Comparison of ENCODE assay signal across 11 mouse cellular contexts in genomic region chr7:128581864-128582484, GRCm38 (mm10). TPM values are rescaled to one million over a fixed set of nuclear protein-coding genes. Genes with fewer than 3 reads are reported as not detected.
A peak's percentile ranks its signal among the peaks of the same experiment; 100 is the strongest.
DNase-seq lines count a peak whose midpoint lies in the region; ATAC-seq and TF ChIP-seq lines count a peak whose summit lies in the region.
"Had no signal": no experiment of that assay in that cellular context is flagged by ENCODE, and none has a peak within 500 bp of the region (broad histone marks: within the 10 kb centered on the region; RNA-seq: fewer than 3 reads in every experiment).

No protein-coding gene starts in this region.

- H3K4me2 ChIP-seq in midbrain, embryonic 13.5 days (replicated peaks): no peak overlapping the region
- H3K4me2 ChIP-seq in midbrain, embryonic 11.5 days: no peak overlapping the region
- no peak overlapping the region for H3K4me2 ChIP-seq in neural tube, embryonic 14.5 days (ENCODE audit: low read depth, low read length)
- H3K4me2 ChIP-seq: intestine, embryonic 15.5 days had no signal

- no peak overlapping the region for H3K9ac ChIP-seq in heart, adult 2 months (ENCODE audit: low read depth, low read length)
- H3K9ac ChIP-seq in midbrain, embryonic 13.5 days (replicated peaks): no peak overlapping the region
- no peak overlapping the region for H3K9ac ChIP-seq in midbrain, embryonic 11.5 days (ENCODE audit: low read length)
- H3K9ac ChIP-seq in neural tube, embryonic 14.5 days (replicated peaks; ENCODE audit: low read depth, low read length): no peak overlapping the region
- H3K9ac ChIP-seq: intestine, embryonic 15.5 days had no signal

- H3K27me3 ChIP-seq in heart, embryonic 10.5 days (ENCODE audit: insufficient read depth, poor library complexity, severe bottlenecking): no peaks in the 10 kb centered on the region
- no peaks in the 10 kb centered on the region for H3K27me3 ChIP-seq in heart, adult 2 months (ENCODE audit: control insufficient read depth, insufficient read depth, low read length)
- H3K27me3 ChIP-seq in midbrain, embryonic 13.5 days: no peaks in the 10 kb centered on the region
- no peaks in the 10 kb centered on the region for H3K27me3 ChIP-seq in midbrain, embryonic 11.5 days (ENCODE audit: control insufficient read depth, insufficient read depth, low read length)
- H3K27me3 ChIP-seq in neural tube, embryonic 14.5 days (ENCODE audit: control insufficient read depth, insufficient read depth, low read length): no peaks in the 10 kb centered on the region
- H3K27me3 ChIP-seq: intestine, embryonic 15.5 days had no signal

- no peaks in the 10 kb centered on the region for H3K9me3 ChIP-seq in heart, embryonic 10.5 days
- H3K9me3 ChIP-seq in midbrain, embryonic 13.5 days: no peaks in the 10 kb centered on the region
- H3K9me3 ChIP-seq in midbrain, embryonic 11.5 days (ENCODE audit: control insufficient read depth, low read length): no peaks in the 10 kb centered on the region
- H3K9me3 ChIP-seq in neural tube, embryonic 14.5 days (ENCODE audit: control insufficient read depth, low read length): no peaks in the 10 kb centered on the region
- H3K9me3 ChIP-seq: intestine, embryonic 15.5 days had no signal

- DNase-seq in heart, embryonic 10.5 days (ENCODE audit: low spot score): no peak
- DNase-seq in heart, adult 2 months: no peak
- DNase-seq in midbrain, embryonic 11.5 days (ENCODE audit: low spot score, missing footprints): no peak
- DNase-seq in gastrocnemius, postnatal 14 days: no peak
- DNase-seq in adrenal gland, adult 18-20 months (ENCODE audit: low spot score in 2 of 2): no peak

- no peak for TF ChIP-seq POLR2A in heart, adult 2 months (IDR thresholded peaks at IDR 0.05; ENCODE audit: insufficient read depth, low read depth, low read length)

- peak; percentile 34; the same call in 1 of the 2 replicates for ATAC-seq in midbrain, embryonic 13.5 days
- no peak for ATAC-seq in midbrain, embryonic 11.5 days (ENCODE audit: low FRiP score)
- ATAC-seq in granulocyte monocyte progenitor cell, adult 5-6 weeks (replicated peaks; ENCODE audit: poor library complexity, severe bottlenecking): peak; percentile 70
- no peak for ATAC-seq in neural tube, embryonic 14.5 days (ENCODE audit: low read depth)
- ATAC-seq: activated CD4-positive, CD25-positive, alpha-beta regulatory T cell, adult 4 months; intestine, embryonic 15.5 days had no signal

- intact Hi-C loops in heart, adult 2 months (cut with DNase I): no loop called here
- intact Hi-C loops in gastrocnemius, postnatal 14 days (cut with DNase I; ENCODE audit: low total_unique reads): no loop called here

- no peaks in the 10 kb centered on the region for H3K79me2 ChIP-seq in heart, adult 2 months (replicated peaks; ENCODE audit: control insufficient read depth, insufficient read depth, low read length)

- H3K36me3 ChIP-seq in heart, embryonic 10.5 days: no peaks in the 10 kb centered on the region
- no peaks in the 10 kb centered on the region for H3K36me3 ChIP-seq in heart, adult 2 months (ENCODE audit: control insufficient read depth, insufficient read depth, low read length)
- H3K36me3 ChIP-seq in midbrain, embryonic 13.5 days: no peaks in the 10 kb centered on the region
- no peaks in the 10 kb centered on the region for H3K36me3 ChIP-seq in midbrain, embryonic 11.5 days (ENCODE audit: control insufficient read depth, insufficient read depth, low read length)
- no peaks in the 10 kb centered on the region for H3K36me3 ChIP-seq in neural tube, embryonic 14.5 days (ENCODE audit: control insufficient read depth, insufficient read depth, low read length)
- H3K36me3 ChIP-seq: intestine, embryonic 15.5 days had no signal

- 67% methylated on average over 15 of the region's 15 CpGs for WGBS in heart, embryonic 10.5 days
- 40% methylated on average over 15 of the region's 15 CpGs for WGBS in heart, adult 2 months
- 76% methylated on average over 15 of the region's 15 CpGs for WGBS in midbrain, embryonic 13.5 days
- 92% methylated on average over 13 of the region's 15 CpGs for WGBS in midbrain, embryonic 11.5 days
- 75% methylated on average over 15 of the region's 15 CpGs for WGBS in neural tube, embryonic 14.5 days

- no peak for TF ChIP-seq EP300 in heart, adult 2 months (IDR thresholded peaks at IDR 0.05; ENCODE audit: insufficient read depth, low read depth, low read length)

- peak overlapping the region; percentile 9; the same call in 1 of the 2 replicates for H3K4me3 ChIP-seq in heart, embryonic 10.5 days
- no peak overlapping the region for H3K4me3 ChIP-seq in heart, adult 2 months
- H3K4me3 ChIP-seq in midbrain, embryonic 13.5 days (replicated peaks): no peak overlapping the region
- H3K4me3 ChIP-seq in midbrain, embryonic 11.5 days (ENCODE audit: low read depth, low read length): no peak overlapping the region
- H3K4me3 ChIP-seq in neural tube, embryonic 14.5 days (ENCODE audit: low read depth, low read length): no peak overlapping the region
- H3K4me3 ChIP-seq: erythroblast, embryonic 14.5 days; intestine, embryonic 15.5 days had no signal

- H3K27ac ChIP-seq in heart, embryonic 10.5 days: 0 out of 2 replicates have a peak overlapping the region, but pooled peaks have one; percentile 24
- H3K27ac ChIP-seq in heart, adult 2 months: no peak overlapping the region
- peak overlapping the region; percentile 27 for H3K27ac ChIP-seq in midbrain, embryonic 13.5 days
- H3K27ac ChIP-seq in midbrain, embryonic 11.5 days (ENCODE audit: low read depth, low read length): no peak overlapping the region
- H3K27ac ChIP-seq in neural tube, embryonic 14.5 days (ENCODE audit: low read depth, low read length): peak overlapping the region; percentile 44; the same call in 1 of the 2 replicates
- H3K27ac ChIP-seq: intestine, embryonic 15.5 days had no signal

- no peak for TF ChIP-seq CTCF in heart, adult 2 months (IDR thresholded peaks at IDR 0.05)

- H3K4me1 ChIP-seq in heart, embryonic 10.5 days: peaks cover 19% of the 10 kb centered on the region
- peaks cover 3% of the 10 kb centered on the region for H3K4me1 ChIP-seq in heart, adult 2 months (ENCODE audit: control insufficient read depth, insufficient read depth, low read length)
- peaks cover 7% of the 10 kb centered on the region for H3K4me1 ChIP-seq in midbrain, embryonic 13.5 days (replicated peaks)
- no peaks in the 10 kb centered on the region for H3K4me1 ChIP-seq in midbrain, embryonic 11.5 days (ENCODE audit: control insufficient read depth, insufficient read depth, low read length)
- no peaks in the 10 kb centered on the region for H3K4me1 ChIP-seq in neural tube, embryonic 14.5 days (ENCODE audit: control insufficient read depth, insufficient read depth, low read length)
- H3K4me1 ChIP-seq: intestine, embryonic 15.5 days had no signal

RNA-seq across cellular contexts. Expression of gene Inpp5f, which starts 29.2 kb away (rescaled TPM):
- 13.5 and 18.0 TPM in 2 replicates for polyA plus RNA-seq in heart, embryonic 10.5 days (2016; fragmentation: Nextera tagmentation; extraction: Ambion mirVana)
- 1 to 10 TPM; 4.1 to 4.5 TPM for total RNA-seq in heart, adult 2 months (2021)
- 1.5 and 4.0 TPM in 2 replicates for polyA plus RNA-seq in heart, adult 2 months (2012; rRNA removed)
- polyA plus RNA-seq in midbrain, embryonic 13.5 days (2015; fragmentation: Nextera tagmentation; extraction: Ambion mirVana): 306 and 336 TPM in 2 replicates
- polyA plus RNA-seq in midbrain, embryonic 11.5 days (2014; fragmentation: Nextera tagmentation; extraction: Ambion mirVana): 115 and 132 TPM in 2 replicates
- 9.5 and 11.4 TPM in 2 replicates for total RNA-seq in granulocyte monocyte progenitor cell, adult 5-6 weeks (2014; fragmentation: Nextera tagmentation)
- 8.7 and 17.9 TPM in 2 replicates for total RNA-seq in granulocyte monocyte progenitor cell, adult 5-6 weeks (2017)
- polyA plus RNA-seq in neural tube, embryonic 14.5 days (2014; fragmentation: Nextera tagmentation; extraction: Ambion mirVana): 416 and 554 TPM in 2 replicates
- 1 to 10 TPM; 4.4 to 4.8 TPM for total RNA-seq in gastrocnemius, postnatal 14 days (2021)
- 10 to 100 TPM; 14.9 to 19.0 TPM for total RNA-seq in adrenal gland, adult 18-20 months (2021)

RNA-seq across cellular contexts. Expression of gene Bag3, which starts 58.6 kb away (rescaled TPM):
- polyA plus RNA-seq in heart, embryonic 10.5 days (2016; fragmentation: Nextera tagmentation; extraction: Ambion mirVana): 13.3 and 19.8 TPM in 2 replicates
- total RNA-seq in heart, adult 2 months (2021): 100 to 1,000 TPM; 259 to 296 TPM
- 133 and 148 TPM in 2 replicates for polyA plus RNA-seq in heart, adult 2 months (2012; rRNA removed)
- polyA plus RNA-seq in midbrain, embryonic 13.5 days (2015; fragmentation: Nextera tagmentation; extraction: Ambion mirVana): 2.1 and 2.6 TPM in 2 replicates
- polyA plus RNA-seq in midbrain, embryonic 11.5 days (2014; fragmentation: Nextera tagmentation; extraction: Ambion mirVana): 3.0 and 4.3 TPM in 2 replicates
- total RNA-seq in granulocyte monocyte progenitor cell, adult 5-6 weeks (2014; fragmentation: Nextera tagmentation): 8.0 and 9.8 TPM in 2 replicates
- 5.6 and 7.0 TPM in 2 replicates for total RNA-seq in granulocyte monocyte progenitor cell, adult 5-6 weeks (2017)
- polyA plus RNA-seq in neural tube, embryonic 14.5 days (2014; fragmentation: Nextera tagmentation; extraction: Ambion mirVana): 1.3 and 3.5 TPM in 2 replicates
- 100 to 1,000 TPM; 111 to 112 TPM for total RNA-seq in gastrocnemius, postnatal 14 days (2021)
- total RNA-seq in adrenal gland, adult 18-20 months (2021): 100 to 1,000 TPM; 316 to 330 TPM

Comparison
In these comparisons a context has a peak if more than half of its experiments do, and no peak if none do; other contexts are left out.
1. H3K27ac ChIP-seq: peak in heart, embryonic 10.5 days (single experiment), midbrain, embryonic 13.5 days (single experiment) and neural tube, embryonic 14.5 days (single experiment); none in heart, adult 2 months (single experiment) and midbrain, embryonic 11.5 days (single experiment).
2. ATAC-seq: peak in midbrain, embryonic 13.5 days (single experiment) and granulocyte monocyte progenitor cell, adult 5-6 weeks (single experiment); none in midbrain, embryonic 11.5 days (single experiment) and neural tube, embryonic 14.5 days (single experiment).